Mouse (Mus musculus) lung, postnatal 0 days (tissue): ENCODE results near the gene Cmtm7.

Experiments
- CTCF ChIP-seq: IDR thresholded peaks from 2 replicates; pipeline ENCODE4 v1.5.1; 2016; ENCODE audit warnings: antibody characterized with exemption, mild to moderate bottlenecking
- EP300 ChIP-seq: IDR thresholded peaks from 2 replicates; pipeline ENCODE4 v1.6.1; 2016; ENCODE audit warnings: antibody characterized with exemption, mild to moderate bottlenecking, control low read depth

DNA sequence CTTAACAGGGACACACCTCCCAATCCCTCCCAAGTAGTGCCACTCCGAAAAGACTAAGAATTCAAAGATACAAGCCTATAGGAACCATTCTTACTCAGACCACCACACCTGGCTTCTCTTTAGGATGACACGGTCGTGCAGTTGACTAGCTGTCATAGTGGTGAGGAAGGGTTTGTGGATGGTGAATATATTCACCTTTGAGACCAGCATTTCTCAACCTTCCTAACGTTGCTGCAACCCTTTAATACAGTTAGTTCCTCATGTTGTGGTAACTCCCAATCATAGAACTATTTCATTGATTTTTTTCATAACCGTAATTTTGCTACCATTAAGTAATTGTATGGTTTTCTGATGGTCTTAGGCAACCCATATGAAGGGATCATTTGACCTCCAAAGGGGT lies 5.5 kb upstream of the Cmtm7 start:
- TF ChIP-seq CTCF (no peak), EP300 (no peak)
